Mouse (Mus musculus) left cerebral cortex, adult 18-20 months (tissue): Measurements from ENCODE around the gene Tmem97. TPM values are rescaled to one million over a fixed set of nuclear protein-coding genes. Genes with fewer than 3 reads are reported as not detected.
"Not testable (repeated sequence)": the region's sequence is repeated elsewhere in the genome, so short reads cannot be mapped to it uniquely, and the experiment has no call there.

Source experiments
- DNase-seq, 2 experiments: peaks; one replicate each; pipeline ENCODE4 v3.0.0; 2021 to 2022; ENCODE audit warnings: low spot score in 2 of 2, mixed read lengths in 1 of 2
- long read RNA-seq, 2 experiments: library from polyadenylated mRNA; stranded (forward); transcript quantifications; one replicate each; pipeline ENCODE4 v2.0.0; 2021
- total RNA-seq, 2 experiments: library from RNA; stranded (reverse); gene quantifications; 2 replicates each; pipeline ENCODE4 v1.2.3; 2021

The Tmem97 gene
- 10 to 100 TPM; 20.5 to 24.6 TPM for total RNA-seq
- long read RNA-seq, experiment 1, transcript Tmem97-201 (3 exons, 1,375 nt): major isoform, 35 of 39 reads
- long read RNA-seq, experiment 1, partial matches to known transcripts: 0 of 39 reads
- long read RNA-seq, experiment 1, other reads (novel, unspliced or antisense): 4 of 39 reads
- long read RNA-seq, experiment 2, transcript Tmem97-201 (3 exons, 1,375 nt): major isoform, 31 of 33 reads
- long read RNA-seq, experiment 2, partial matches to known transcripts: 0 of 33 reads
- long read RNA-seq, experiment 2, other reads (novel, unspliced or antisense): 2 of 33 reads

GRCm38 (mm10) chr11:78550168-78551058 is at the start of gene Tmem97:
TSS of gene Tmem97 (minus strand) at chr11:78550777.
- DNase-seq: peak; percentile 95 to 97

GRCm38 (mm10) chr11:78600051-78600450 is 49.5 kb upstream of the Tmem97 start:
- DNase-seq: no peak

GRCm38 (mm10) chr11:78598763-78599415 is 48.3 kb upstream of the Tmem97 start:
- no peak for DNase-seq

GRCm38 (mm10) chr11:78596750-78597149 is 46.2 kb upstream of the Tmem97 start:
- DNase-seq: no peak

- DNase-seq: no peak
Measured at GRCm38 (mm10) chr11:78595773-78596172, 45.2 kb upstream of the Tmem97 start.

GRCm38 (mm10) chr11:78594271-78594964 is 43.8 kb upstream of the Tmem97 start:
- DNase-seq: no peak

GRCm38 (mm10) chr11:78587677-78588076 is 37.1 kb upstream of the Tmem97 start:
- not testable (repeated sequence) for DNase-seq

GRCm38 (mm10) chr11:78586099-78586498 is 35.5 kb upstream of the Tmem97 start:
- no peak for DNase-seq

- no peak for DNase-seq
Measured at GRCm38 (mm10) chr11:78582848-78583247, 32.3 kb upstream of the Tmem97 start.

GRCm38 (mm10) chr11:78574975-78575374 is 24.4 kb upstream of the Tmem97 start:
- DNase-seq: no peak

GRCm38 (mm10) chr11:78574536-78574935 is 24.0 kb upstream of the Tmem97 start:
- no peak for DNase-seq

GRCm38 (mm10) chr11:78574031-78574430 is 23.5 kb upstream of the Tmem97 start:
- not testable (repeated sequence) for DNase-seq

- no peak for DNase-seq
Measured at GRCm38 (mm10) chr11:78571854-78572253, 21.3 kb upstream of the Tmem97 start.

- DNase-seq: peak in 1 of 2 experiments; percentile 45
Measured at GRCm38 (mm10) chr11:78571441-78571840, 20.9 kb upstream of the Tmem97 start.

GRCm38 (mm10) chr11:78569806-78570205 is 19.2 kb upstream of the Tmem97 start:
- no peak for DNase-seq

GRCm38 (mm10) chr11:78568827-78569226 is 18.2 kb upstream of the Tmem97 start:
- no peak for DNase-seq

- DNase-seq: no peak
Measured at GRCm38 (mm10) chr11:78567614-78568013, 17.0 kb upstream of the Tmem97 start.

- DNase-seq: no peak
Measured at GRCm38 (mm10) chr11:78566775-78567174, 16.2 kb upstream of the Tmem97 start.

- peak; percentile 74 to 82 for DNase-seq
Measured at GRCm38 (mm10) chr11:78560447-78560846, 9.9 kb upstream of the Tmem97 start.

- no peak for DNase-seq
Measured at GRCm38 (mm10) chr11:78557241-78557640, 6.7 kb upstream of the Tmem97 start.

- no peak for DNase-seq
Measured at GRCm38 (mm10) chr11:78556070-78556469, 5.5 kb upstream of the Tmem97 start.
